Mouse (Mus musculus) cortical plate, adult 2 months (tissue): ENCODE data around the gene Srxn1. TPM values are rescaled to one million over a fixed set of nuclear protein-coding genes. Genes with fewer than 3 reads are reported as not detected.
"Not testable (repeated sequence)": the region's sequence is repeated elsewhere in the genome, so short reads cannot be mapped to it uniquely, and the experiment has no call there.

Experiments used
- H3K27ac ChIP-seq: fragments of 200-500 bp; 2 replicates; pipeline ENCODE4 v1.5.1; 2012; ENCODE audit warnings: low read length, control low read depth, inconsistent platforms; ENCODE audit not compliant: insufficient read depth
- H3K4me1 ChIP-seq: fragments of 200-500 bp; 2 replicates; pipeline ENCODE4 v1.6.1; 2011; ENCODE audit warnings: low read length; ENCODE audit not compliant: control insufficient read depth, insufficient read depth
- H3K4me3 ChIP-seq: fragments of 200-500 bp; 2 replicates; pipeline ENCODE4 v1.5.1; 2011; ENCODE audit warnings: mild to moderate bottlenecking, low read length, control low read depth; ENCODE audit not compliant: insufficient read depth
- CTCF ChIP-seq: fragments of 200-500 bp; IDR thresholded peaks from 2 replicates; pipeline ENCODE4 v1.5.1; 2011; ENCODE audit warnings: mild to moderate bottlenecking, control low read depth, low read length; ENCODE audit not compliant: insufficient read depth; ENCODE audit errors: extremely low read depth
- POLR2A ChIP-seq: fragments of 200-500 bp; IDR thresholded peaks from 2 replicates; pipeline ENCODE4 v1.6.1; 2011; ENCODE audit warnings: mild to moderate bottlenecking, low read length, control low read depth; ENCODE audit not compliant: insufficient read depth; ENCODE audit errors: extremely low read depth
- polyA plus RNA-seq: library from polyadenylated mRNA; depleted of rRNA; stranded (reverse); fragments of >200 nt; gene quantifications from 2 replicates; pipeline ENCODE4 v1.2.3, GENCODE M21; 2012; rRNA removed

Gene Srxn1
- polyA plus RNA-seq: 94.9 and 97.3 TPM in 2 replicates

DNA sequence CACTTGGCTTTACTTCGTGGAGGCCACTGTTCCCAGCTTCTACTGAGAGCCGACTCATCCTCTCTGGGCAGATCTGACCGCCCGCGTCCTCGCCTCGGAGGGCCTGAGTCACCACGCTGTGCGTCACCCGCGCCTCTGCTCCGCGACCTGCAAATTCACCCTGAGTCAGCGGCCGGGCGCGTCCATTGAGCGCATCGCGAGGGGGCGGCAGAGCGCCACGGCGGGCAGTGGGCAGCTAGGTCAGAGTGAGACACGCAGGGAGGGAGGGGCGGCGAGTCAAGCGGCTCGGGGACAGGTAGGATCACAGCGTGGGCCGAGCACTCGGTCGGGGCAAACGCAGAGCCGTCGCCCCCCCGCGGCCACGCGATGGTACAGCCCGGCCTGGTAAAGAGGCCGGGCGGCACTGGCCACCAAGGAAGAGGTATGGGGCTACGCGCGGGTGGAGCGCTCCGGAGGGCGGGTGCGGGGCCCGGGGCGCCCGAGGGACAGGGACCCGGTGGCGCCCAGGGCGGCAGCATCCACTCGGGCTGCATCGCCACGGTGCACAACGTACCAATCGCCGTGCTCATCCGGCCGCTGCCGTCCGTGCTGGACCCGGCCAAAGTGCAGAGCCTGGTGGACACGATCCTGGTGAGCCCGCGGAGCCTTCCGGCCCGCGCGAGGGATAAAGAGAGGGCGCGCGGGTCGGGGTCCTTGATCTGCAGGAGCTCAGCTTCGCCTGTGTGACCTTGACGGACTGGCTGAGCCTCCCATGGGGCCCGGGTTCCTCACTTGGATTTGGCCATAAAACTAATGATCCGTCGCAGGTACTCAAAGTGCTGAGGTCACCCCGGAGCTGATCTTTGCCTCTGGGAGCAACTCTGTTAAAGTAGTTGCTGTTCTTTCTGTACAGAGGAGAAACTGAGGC is at the start of gene Srxn1:
Gene Srxn1, plus strand, starts transcription at position 199 of the 907 bp plus-strand sequence.
- TF ChIP-seq POLR2A (peak; percentile 65), CTCF (no peak)
- Histone ChIP-seq H3K4me3 (peak within 1 kb of the TSS; percentile 50), H3K4me1 (peaks cover 13% of the 10 kb centered on the region), H3K27ac (peak within 1 kb of the TSS; percentile 90)

DNA sequence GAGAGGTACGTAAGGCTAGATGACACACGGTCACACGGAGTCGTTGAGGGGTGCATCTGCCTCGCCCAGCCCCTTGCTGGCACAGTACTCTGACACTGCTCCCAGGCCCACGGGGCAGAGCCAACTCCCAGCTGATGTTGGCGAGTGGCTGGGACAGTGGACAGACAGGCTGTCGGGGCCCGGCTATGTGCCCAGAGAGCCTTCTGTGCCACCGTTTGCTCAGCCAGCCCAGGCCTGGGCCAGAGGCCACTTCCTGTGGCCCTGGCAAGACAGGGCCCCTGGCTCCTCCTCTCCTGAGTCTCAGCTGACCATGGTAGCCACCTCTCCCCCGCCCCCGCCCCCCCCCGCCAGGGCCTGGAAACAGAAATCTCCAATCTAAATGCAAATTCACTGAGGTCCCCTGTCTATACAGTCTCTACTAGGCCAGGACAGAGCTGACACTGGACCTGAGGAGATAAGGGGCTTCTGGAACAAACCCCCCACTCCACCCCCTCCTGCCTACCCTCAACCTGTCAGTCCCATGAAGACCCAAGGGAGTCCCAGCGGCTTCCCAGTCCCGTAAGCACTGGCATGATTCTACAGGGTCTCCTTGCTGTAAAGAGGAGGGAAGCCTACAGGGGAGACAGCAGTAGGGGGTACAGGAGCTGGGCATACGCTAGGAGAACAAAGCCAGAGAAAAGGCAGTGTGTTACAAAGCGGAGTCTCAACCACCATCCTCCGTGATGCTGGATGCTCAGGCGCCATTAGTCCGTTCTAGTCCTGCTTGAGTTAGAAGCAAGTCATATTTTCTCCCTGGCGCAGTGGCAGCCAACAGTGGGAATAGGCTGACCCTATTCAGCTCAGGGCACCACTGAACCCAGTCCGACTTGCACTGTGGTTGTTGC is 48.7 kb upstream of the Srxn1 start:
- H3K4me3 ChIP-seq: no peak overlapping the region
- TF ChIP-seq CTCF: no peak
- no peak for TF ChIP-seq POLR2A
- H3K4me1 ChIP-seq: no peaks in the 10 kb centered on the region
- no peak overlapping the region for H3K27ac ChIP-seq

DNA sequence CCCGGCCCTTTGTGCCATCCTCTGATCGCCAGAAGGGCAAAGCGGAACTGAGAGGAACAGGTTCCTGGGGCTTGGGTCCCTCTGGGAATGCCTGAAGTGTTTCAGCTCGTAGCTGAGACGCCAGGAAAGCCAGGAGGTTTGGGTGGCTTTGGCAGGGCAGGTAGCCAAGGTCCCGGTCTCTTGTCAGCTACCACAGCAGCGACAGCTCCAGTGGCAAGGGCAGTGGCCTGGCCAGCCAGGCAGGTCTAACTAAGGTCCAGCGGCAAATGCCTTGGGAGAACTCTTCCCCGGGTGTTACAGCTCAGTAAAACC is 48.1 kb upstream of the Srxn1 start:
- Histone ChIP-seq H3K4me3 (no peak overlapping the region), H3K27ac (no peak overlapping the region), H3K4me1 (no peaks in the 10 kb centered on the region)
- TF ChIP-seq POLR2A (no peak), CTCF (no peak)

DNA sequence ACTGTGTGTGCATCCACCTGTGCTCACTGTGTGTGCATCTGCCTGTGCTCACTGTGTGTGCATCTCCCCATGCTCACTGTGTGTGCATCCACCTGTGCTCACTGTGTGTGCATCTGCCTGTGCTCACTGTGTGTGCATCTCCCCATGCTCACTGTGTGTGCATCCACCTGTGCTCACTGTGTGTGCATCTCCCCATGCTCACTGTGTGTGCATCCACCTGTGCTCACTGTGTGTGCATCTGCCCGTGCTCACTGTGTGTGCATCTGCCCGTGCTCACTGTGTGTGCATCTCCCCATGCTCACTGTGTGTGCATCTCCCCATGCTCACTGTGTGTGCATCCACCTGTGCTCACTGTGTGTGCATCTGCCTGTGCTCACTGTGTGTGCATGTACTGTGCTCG is 42.5 kb upstream of the Srxn1 start:
- H3K4me1 ChIP-seq, H3K4me3 ChIP-seq, H3K27ac ChIP-seq: not testable (repeated sequence)

DNA sequence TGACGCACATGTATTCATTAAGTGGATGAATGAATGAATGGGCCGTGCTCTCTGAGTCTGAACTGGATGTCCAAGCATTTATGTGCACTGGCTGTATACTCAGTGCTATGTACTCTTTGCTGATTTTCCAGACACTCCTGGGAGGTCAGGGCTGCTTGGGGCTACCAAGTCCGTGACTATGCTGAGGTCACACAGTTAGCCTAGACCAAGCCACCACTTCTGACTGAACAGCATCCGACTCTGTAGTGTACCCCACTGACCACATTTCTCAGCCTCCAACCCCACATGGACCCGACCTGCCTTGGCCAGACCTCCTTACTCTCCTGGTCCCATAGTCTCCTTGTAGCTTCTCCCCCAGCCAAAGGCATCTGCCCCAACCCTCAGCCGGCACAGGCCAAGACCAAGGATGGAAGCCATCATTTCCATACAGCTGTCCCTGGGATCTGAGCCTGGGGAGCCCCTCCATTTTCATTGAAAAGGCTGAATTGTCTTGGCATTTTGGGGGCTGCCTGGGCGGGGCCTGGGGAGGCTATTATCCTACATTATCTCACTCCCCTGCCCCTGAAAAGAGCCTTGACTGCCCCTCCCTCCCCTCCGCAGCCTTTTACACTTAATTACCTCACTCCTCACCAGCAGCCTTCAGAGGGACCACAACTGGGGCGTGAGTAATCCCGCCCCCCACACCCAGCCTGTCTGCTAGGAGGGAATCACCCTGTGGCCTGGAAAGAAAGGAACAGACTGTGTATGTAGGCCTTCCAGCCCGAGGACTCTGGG is 36.5 kb upstream of the Srxn1 start:
- Histone ChIP-seq H3K27ac (no peak overlapping the region), H3K4me1 (no peaks in the 10 kb centered on the region), H3K4me3 (no peak overlapping the region)
- TF ChIP-seq CTCF (no peak), POLR2A (no peak)

DNA sequence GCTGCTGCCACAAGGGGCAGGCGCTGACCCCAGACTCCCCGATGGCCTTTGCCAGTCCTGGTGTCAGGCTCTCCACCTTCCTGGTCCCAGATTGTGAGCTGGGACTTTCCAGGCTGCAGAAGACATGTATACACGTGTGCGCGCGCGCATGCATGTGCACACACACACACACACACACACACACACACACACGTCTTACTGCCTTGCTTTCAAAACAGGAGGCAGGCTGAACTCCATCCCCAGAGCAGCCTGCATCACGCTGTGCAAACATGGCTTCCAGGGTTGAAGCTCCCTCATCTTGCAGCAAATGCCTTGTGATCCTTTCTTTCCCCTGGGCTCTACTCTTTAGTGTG is 35.9 kb upstream of the Srxn1 start:
- Histone ChIP-seq H3K27ac (no peak overlapping the region), H3K4me3 (no peak overlapping the region), H3K4me1 (no peaks in the 10 kb centered on the region)
- TF ChIP-seq POLR2A (no peak), CTCF (no peak)

DNA sequence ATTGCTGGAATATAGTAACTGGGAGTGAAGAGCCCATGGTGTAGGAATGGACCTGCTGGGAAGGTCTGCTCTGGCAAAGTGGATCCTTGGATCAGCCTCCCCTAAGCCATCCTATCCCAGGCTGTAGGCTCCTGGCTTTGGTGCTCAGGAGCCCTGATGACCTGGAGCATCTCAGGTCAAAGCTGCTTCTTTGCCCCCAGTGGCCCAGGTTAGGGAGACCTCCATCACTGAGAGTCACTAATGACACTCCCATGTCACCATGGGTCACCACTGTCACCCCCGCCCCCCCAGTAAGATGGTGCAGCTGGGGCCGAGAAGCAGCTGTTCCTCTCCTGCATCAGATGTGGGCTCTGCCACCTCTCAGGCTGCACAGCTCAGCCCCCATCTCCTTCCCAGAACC is 35.4 kb upstream of the Srxn1 start:
- no peak for TF ChIP-seq CTCF
- no peak for TF ChIP-seq POLR2A
- Histone ChIP-seq H3K4me1 (no peaks in the 10 kb centered on the region), H3K27ac (no peak overlapping the region), H3K4me3 (no peak overlapping the region)

DNA sequence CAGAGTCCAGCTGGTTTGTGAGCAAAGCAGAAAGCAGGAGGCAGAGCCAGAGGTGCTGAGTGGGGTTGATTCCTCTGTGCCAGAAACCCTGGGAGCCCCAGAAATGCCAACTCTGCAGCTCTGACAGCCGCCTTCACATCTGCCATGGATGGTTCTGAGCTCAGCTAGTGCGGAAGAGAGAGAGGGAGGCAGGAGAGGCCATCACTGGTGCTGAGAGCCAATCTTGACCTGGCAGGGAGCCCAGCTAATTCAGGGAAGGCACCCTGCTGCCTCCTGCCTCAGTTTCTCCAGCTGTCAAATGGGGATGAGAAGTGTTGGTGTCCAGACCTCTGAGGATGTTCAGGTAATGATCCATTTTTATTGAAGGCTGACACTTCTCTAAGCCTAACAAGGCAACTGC is 30.8 kb upstream of the Srxn1 start:
- no peak overlapping the region for H3K27ac ChIP-seq
- H3K4me1 ChIP-seq: peaks cover 3% of the 10 kb centered on the region
- H3K4me3 ChIP-seq: no peak overlapping the region
- no peak for TF ChIP-seq POLR2A
- TF ChIP-seq CTCF: no peak

DNA sequence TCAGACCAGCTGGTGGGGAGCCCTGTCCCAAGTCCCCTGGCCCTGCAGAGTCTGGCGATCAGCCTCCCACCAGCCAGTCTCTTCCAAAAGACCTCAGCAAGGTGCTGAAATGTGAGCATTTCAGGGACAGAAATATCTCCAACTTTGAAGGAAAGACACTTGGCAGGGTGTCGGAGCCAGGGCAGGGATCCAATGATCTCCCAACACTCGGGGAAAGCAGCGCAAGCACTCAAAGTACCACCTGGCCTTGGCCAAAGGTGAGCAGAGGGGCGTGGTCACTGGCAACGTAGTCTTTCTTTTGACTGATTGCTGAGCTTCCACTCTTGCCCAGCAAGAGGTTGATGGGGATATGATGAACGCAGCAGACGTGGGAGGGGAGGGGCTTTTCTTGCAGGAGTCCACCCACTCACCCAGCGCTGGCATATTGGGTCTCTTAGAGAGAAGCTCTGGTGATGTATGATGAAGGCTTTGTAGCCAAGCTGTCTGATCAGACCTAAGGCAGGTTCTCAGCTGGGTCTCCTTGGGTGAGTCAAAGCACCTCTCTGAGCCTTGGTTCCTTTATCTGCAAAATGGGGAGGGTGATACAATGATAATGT is 29.9 kb upstream of the Srxn1 start:
- TF ChIP-seq CTCF (no peak), POLR2A (no peak)
- no peak overlapping the region for H3K27ac ChIP-seq
- H3K4me3 ChIP-seq: no peak overlapping the region
- peaks cover 3% of the 10 kb centered on the region for H3K4me1 ChIP-seq

DNA sequence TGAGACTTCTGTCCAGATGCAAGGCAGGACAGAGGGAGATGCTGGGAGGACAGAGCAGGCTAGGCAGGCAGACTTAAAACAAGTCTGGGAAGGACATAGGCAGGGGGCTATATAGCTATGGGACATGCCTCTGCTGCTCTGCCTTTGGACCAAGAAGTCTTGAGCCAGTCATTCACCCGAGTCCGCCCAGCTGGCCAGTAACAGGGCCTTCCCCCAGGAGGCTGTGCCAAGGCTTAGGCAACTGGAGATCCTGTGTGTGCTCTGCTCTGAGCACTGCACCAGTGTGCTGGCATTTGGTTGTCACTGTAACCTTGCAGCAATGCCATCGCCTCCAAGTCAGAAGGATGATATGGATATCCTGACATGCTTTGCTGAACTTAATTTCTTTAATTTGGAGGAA is 28.0 kb upstream of the Srxn1 start:
- Histone ChIP-seq H3K27ac (no peak overlapping the region), H3K4me1 (peaks cover 3% of the 10 kb centered on the region), H3K4me3 (no peak overlapping the region)
- TF ChIP-seq CTCF: no peak
- no peak for TF ChIP-seq POLR2A
